Mouse (Mus musculus): ENCODE results near the gene Ostm1. TPM values are rescaled to one million over a fixed set of nuclear protein-coding genes. Genes with fewer than 3 reads are reported as not detected.

The Ostm1 gene
- 10 to 100 TPM; 40.9 to 42.1 TPM for total RNA-seq (2021)

DNA sequence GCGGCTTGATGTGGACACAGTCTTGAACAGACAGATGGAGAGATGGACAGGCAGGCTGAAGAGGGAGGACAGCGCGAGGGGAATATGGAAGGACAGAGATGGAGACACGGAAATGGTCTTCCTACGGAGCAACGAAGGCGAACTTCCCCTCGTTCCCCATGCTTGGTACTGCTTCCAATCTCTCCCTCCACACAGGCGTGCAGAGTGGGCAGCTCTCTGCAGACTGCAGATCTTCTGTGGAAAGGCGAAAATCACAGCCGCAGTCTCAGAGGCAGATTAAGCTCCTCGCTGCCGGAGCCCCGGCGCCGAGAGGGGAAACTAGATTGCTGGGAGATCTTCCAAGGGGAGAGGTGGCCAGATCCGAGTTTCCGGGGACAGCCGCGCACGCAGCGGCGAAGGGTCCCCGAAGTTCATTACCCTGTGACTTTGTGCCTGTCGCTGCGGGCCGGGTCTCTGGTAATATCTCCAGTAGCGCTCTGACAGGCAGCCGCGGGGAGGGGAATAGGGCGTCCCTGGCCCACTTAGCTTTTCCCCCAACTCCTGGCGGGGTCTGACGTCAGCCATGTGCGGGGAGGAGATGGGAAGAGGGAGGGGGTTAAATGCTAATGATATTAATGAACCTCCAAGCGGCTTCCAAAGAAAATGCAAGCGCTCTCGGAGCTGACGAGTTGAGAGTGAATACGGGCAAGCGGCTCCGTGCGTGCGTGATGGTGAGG is at the start of gene Ostm1, which contains the start of gene Nr2e1:
TSS of gene Ostm1 (plus strand) at position 666 of the 716 bp plus-strand sequence.
TSS of gene Nr2e1 (minus strand) at position 476 of the 716 bp plus-strand sequence.
- intact Hi-C loops (cut with DNase I): loop anchor here (2.0 to 5.0 kb wide), 2 partner anchors 51 to 166 kb away; no protein-coding TSS in a partner anchor
- peak; percentile 69 to 72 for DNase-seq (ENCODE audit: extremely low spot score in 1 of 2, low spot score in 2 of 2)

DNA sequence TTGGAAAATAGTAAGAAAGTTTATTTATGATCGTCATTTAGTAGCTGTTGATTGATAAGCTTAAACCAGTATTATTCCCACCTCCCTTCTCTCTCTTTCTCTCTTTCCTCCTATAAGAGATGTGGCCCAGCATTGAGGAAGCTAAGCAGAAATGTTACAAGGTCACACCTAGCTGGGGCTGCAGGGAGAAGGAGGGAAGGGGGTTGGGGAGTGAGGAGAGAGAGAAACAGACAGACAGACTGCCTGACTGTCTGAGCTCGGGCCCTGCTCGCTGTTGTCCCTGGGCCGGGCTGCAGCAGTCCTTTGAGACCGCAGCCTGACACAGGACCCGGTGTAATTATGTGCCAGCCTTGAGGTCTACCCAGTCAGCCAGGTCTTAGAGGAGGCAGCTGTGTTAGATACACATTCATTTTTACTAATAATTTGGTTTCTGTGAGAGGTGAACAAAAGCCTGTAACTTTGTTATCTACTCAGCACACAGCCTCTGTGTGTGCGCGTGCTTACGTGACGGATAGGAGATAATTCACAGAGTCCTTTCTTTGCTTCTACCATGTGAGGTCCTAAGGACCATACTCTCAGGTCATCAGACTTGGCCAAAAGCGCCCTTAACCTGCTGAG is 49.7 kb upstream of the Ostm1 start:
- intact Hi-C loops (cut with DNase I): no loop called here

DNA sequence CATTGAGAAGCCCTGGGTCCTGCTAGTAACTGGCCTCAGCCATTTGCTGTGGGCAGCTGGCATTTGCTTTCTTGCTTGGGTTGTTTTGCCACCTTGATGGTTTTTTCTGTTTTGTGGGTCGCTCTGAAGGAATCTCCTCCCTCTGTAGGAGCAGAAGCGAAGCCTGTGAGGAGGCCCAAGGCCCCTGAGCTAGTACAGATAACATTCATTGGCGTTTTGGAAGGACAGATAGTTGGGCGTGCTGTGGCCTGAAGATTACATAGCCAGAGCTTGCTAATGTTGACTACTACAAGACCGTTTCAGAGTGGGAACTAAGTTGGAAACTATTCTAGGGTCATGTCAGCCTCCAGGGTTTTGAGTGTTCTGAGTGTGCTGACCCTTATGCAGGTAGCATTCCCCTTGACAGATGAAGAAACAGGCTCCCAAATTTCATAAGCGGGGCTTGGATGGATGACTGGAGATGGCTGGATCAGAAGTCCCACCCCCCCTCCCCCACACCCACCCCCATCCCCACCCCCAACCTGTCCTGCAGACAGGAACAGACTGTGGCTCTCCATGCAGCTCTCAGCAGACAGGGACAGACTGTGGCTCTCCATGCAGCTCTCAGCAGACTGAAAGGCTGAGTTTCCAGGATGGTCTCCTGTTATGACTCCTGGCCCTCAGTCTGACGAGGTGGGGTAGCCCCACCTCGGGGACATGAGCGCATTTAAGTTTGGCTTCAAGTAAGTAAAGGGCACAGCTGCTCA is 45.9 kb upstream of the Ostm1 start:
- DNase-seq (ENCODE audit: extremely low spot score in 1 of 2, low spot score in 2 of 2): no peak
- intact Hi-C loops (cut with DNase I): no loop called here

More for the DNA sequence above, 49.7 kb upstream of the Ostm1 start:
- no peak for DNase-seq (ENCODE audit: extremely low spot score in 1 of 2, low spot score in 2 of 2)

DNA sequence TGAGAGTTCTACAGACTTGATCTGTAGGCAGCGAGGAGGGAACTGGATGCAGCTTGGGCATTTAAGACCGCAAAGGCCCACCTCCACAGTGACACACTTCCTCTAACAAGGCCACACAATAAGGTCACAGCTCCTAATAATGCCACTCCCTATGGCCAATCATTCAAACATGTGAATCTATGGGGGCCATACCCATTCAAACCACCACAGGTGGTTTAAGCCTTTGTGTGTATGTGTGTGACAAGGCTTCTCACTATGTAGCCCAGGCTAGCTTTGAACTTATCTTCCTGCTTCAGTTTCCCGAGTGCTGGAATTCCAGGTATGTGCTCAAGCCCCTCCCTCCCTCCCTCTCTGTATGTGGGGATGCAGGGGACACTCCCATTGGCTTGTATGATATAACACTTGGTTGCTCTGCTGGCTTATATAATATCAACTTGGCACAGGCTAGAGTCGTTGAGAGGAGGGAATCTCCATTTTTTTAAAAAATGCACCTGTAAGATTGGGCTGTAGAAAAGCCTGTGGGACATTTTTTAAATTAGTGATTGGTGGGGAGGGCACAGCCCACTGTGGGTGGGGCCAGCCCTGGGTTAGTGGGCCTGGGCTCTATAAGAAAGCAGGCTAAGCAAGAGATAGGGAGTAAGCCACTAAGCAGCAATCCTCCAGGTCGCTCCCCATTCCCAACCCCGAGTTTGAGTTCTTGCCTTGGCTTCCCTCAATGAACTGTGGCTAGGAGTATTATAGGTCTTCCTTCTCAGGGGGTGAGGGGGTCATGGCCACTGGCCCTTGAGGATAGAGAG is 37.7 kb upstream of the Ostm1 start:
- no peak for DNase-seq (ENCODE audit: extremely low spot score in 1 of 2, low spot score in 2 of 2)
- intact Hi-C loops (cut with DNase I): no loop called here

DNA sequence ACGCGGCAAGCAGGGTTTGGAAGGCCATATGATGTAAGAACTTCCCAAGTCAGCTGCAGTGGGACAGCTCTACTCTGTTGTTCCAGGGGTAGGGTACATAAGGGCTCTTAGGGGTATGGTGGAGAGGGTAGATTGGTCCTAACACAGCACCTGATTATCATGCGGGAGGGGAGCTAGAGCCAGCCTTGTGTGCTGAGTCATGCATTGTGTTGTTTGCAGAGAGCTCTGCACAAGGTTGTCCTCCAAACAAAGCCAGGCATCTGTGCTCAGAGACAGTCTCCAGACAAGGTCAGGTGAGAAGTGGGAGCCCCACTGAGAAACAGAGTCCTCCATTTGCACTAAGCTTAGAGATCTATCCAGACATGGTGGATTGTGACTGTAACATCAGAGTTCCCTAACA is 37.1 kb upstream of the Ostm1 start:
- intact Hi-C loops (cut with DNase I): no loop called here
- DNase-seq (ENCODE audit: extremely low spot score in 1 of 2, low spot score in 2 of 2): no peak

DNA sequence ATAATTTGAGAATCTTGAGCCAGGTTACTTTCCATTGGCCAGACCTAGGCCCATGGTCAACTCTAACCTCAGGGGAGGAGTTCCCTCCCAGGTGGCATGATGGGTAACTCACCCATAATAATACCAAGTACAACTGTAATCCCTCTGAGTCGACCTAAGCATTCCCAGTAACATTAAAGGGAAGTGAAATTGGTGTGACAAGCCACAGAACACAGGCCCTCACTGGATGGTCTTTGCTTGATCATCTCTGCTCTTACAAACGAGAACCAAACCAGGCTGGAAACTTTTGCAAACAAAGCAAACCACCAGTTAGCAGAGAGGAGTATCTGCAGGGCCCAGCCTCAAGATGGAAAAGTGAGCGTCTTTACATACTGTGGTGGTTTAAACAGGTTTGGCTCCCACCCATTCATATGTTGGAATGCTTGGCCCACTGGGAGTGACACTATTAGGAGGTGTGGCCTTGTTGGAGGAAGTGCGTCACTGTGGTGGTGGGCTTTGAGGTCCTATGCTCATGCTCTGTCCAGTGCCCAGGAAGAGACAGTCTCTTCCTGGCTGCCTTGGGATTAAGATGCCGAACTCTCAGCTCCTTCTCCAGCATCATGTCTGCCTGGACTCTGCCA is 23.9 kb upstream of the Ostm1 start:
- intact Hi-C loops (cut with DNase I): no loop called here
- no peak for DNase-seq (ENCODE audit: extremely low spot score in 1 of 2, low spot score in 2 of 2)

DNA sequence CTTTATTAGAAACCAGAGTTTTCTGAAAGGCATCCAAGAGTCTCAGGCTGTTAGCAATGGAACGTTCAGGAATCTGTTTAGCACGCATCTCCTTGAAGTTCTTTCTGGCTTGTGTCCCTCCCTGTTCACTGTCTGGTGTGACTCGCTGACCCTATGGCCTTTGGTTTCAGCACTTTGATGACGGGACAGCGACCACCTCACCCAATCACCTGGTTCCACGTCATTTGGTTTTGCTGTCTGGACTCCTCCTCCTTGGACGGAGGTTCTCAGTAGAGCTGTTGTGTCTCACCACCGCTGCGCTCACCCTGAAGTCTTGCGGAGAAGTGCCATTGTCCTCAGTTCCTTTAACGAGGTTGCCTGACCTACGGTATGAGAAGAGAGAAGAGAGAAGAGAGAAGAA is 21.4 kb upstream of the Ostm1 start:
- DNase-seq (ENCODE audit: extremely low spot score in 1 of 2, low spot score in 2 of 2): peak in 1 of 2 experiments; percentile 35
- intact Hi-C loops (cut with DNase I): no loop called here

DNA sequence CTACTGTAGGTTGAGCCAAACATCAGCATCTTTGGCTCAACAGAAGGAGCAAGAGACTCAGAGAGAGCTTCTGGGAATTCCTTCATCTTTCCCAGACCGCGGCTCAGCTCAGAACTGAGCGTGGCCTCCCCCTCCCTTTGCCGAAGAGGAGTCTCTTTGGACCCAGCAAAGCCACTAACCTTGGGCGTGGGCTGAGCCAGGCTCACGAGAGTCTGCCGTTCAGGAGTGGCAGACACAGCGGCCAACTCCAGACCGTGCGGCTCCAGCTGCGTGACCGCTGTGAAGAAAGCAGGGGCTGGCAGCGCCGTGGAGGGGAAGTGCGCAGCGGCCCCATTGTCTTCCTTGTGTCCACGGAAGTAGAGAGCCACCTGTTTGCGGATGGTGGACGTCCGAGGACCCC is 11.1 kb upstream of the Ostm1 start:
- DNase-seq (ENCODE audit: extremely low spot score in 1 of 2, low spot score in 2 of 2): peak in 1 of 2 experiments; percentile 33
- intact Hi-C loops (cut with DNase I): no loop called here

DNA sequence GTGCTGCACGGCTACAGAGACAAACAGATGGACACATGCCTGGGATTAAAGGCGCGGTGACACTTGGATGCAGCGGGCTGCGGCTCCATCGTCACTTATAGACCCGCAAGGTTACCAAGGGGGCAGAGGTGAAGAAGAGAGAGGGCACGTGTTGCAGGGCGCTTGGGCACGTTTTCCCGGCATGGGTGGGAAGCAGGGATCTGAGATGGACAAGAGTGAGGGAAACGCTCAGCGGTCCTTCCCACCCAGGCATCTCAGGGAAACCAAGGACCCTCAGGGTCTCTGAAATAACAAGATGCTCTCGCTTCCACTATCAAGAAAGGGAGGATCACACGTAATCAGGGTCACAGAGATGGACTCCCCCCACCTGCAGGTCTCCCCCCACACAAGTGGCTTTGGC is 10.7 kb upstream of the Ostm1 start:
- DNase-seq (ENCODE audit: extremely low spot score in 1 of 2, low spot score in 2 of 2): no peak
- intact Hi-C loops (cut with DNase I): no loop called here

DNA sequence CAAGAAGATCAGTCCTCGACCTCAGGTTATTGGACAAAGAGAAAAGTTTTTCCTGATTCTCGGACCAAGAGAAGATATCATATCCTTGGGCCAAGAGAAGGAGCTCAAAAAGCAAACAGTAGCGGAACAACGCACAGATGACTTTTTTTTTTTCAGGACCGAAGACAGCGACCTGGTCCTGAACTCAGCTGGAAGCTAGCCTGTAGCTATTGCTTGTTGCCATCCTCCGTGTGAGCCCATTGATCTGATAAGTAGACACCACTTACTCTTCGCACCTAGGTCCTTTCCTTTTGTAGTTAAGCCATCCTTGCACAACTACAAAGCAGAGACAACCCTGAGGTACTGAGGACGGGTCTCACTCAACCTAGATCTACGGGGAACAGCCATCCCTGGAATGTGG is 9.0 kb upstream of the Ostm1 start:
- DNase-seq (ENCODE audit: extremely low spot score in 1 of 2, low spot score in 2 of 2): no peak
- intact Hi-C loops (cut with DNase I): no loop called here

DNA sequence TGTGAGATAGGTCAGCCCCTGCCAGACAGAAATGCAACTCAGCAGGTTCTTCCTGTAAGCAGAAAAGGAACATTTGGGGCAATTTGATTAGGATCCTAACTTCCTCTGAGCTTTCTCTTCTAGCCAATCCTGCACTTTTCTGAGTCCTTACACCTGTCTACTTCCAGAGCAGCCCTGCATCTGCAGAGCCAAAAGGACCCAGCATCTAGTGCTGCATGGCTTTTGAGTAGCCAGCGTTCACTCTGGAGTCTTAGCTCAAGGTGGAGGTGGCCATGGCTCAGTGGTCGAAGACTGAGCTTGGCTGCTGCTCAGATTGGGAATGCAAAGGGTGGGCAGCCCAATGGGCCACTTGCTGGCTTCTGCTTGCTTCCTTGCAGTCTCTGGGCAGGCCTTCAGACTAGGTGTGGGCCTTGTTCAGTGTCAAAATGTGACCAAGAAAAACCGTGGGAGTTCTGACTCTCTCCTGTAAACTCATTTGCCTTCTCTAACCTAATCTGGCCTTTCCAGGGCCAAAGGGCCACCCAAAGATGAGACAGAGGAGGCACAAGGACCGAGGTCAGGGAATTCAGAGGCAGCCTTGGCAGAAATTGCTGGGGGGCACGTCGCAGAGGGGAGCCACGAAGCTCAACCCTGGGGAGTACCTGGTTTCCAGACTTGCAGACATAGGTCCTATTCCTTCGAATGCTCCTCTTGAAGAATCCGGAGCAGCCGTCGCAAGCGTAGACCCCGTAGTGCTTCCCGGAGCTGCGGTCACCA is 5.9 kb upstream of the Ostm1 start:
- intact Hi-C loops (cut with DNase I): no loop called here
- no peak for DNase-seq (ENCODE audit: extremely low spot score in 1 of 2, low spot score in 2 of 2)

DNA sequence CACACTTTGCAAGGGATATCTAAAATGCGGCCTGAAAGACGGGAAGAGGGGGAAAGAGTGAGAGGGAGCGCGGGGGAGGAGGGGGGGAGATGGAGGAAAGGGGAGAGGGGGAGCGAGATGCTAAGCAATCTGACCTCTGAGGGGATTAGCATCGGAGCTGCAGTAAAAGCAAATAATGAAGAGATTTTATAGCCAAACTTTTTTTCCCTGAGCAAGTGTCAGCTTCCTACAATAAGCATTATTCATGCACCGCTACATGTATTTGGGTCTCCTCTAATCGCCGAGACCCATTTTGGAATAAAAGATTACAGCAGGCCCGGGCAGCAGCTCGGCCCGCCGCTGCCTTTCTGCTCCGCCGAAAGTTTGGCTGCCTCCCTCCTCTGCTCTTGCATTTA is 5.3 kb upstream of the Ostm1 start:
- no peak for DNase-seq (ENCODE audit: extremely low spot score in 1 of 2, low spot score in 2 of 2)
- intact Hi-C loops (cut with DNase I): no loop called here

DNA sequence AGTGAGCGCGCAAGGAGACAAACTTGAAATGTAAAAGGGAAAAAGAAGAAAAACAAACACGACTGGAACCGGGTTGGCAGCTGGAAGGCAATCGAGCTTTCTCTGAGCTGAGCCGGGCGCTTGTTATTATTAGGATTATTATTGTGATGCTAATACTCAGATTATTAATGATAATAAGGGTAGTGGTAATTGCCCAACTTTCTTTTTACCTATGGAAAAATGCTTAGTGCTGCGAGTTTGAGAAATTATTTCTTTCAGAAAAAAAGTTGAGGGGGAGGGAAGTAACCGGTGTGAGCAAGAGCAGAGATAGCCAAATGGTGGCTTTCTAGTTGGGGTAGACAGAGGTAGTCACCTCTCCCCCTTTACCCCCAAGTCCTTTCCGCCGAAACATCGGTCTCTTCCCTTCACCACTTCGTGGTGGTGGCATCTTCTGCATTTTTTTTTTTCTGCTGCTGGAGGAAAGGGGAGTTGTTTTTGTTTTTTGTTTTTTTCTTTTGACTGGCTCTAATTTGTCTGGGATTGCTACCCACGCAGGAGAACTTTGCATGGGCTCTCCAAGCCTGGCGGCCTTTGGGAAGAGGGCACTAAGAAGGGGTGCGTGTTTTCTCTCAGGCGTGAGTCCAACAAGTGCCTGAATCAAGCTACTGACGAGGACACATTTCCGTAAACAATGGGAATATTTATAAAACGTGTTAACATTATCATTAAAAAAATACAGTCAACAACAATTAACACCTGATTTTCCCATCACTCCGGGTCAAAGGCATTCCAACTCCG is 4.7 kb upstream of the Ostm1 start:
- DNase-seq (ENCODE audit: extremely low spot score in 1 of 2, low spot score in 2 of 2): no peak
- intact Hi-C loops (cut with DNase I): no loop called here

DNA sequence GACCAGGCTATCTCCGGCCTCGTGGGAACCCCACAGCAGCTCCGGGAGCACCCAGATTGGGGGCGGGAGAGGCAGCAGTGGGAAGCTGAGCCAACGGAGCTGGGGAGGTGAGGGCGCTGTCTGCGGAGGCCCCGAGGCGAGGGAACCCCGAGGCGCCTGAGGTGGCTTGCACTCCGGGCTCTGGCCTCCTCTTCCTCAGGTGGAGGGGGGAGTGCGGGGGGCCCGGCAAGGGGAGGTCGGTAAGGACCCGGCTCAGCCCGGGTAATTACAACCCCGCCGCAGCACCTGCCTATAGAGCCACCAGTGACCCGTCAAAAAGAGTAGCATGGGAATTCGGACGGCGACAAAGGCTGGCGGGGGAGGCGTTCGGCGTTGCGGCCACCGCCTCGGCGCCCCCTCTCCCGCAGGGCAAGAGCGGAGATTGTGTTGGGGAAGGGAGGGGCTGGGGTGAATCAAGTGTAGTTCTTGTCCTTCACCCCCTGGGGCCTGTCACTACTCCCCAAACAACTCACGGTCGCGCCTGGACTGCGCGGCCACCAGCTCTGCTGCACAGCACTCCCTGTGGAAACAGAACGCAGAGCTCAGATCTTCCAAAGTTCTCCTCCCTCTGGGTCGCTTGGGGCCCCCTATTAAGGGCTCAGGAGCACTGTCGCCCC is 4.0 kb upstream of the Ostm1 start:
- no peak for DNase-seq (ENCODE audit: extremely low spot score in 1 of 2, low spot score in 2 of 2)
- intact Hi-C loops (cut with DNase I): loop anchor here (5.0 kb wide), 1 partner anchor 162 kb away; no protein-coding TSS in a partner anchor

DNA sequence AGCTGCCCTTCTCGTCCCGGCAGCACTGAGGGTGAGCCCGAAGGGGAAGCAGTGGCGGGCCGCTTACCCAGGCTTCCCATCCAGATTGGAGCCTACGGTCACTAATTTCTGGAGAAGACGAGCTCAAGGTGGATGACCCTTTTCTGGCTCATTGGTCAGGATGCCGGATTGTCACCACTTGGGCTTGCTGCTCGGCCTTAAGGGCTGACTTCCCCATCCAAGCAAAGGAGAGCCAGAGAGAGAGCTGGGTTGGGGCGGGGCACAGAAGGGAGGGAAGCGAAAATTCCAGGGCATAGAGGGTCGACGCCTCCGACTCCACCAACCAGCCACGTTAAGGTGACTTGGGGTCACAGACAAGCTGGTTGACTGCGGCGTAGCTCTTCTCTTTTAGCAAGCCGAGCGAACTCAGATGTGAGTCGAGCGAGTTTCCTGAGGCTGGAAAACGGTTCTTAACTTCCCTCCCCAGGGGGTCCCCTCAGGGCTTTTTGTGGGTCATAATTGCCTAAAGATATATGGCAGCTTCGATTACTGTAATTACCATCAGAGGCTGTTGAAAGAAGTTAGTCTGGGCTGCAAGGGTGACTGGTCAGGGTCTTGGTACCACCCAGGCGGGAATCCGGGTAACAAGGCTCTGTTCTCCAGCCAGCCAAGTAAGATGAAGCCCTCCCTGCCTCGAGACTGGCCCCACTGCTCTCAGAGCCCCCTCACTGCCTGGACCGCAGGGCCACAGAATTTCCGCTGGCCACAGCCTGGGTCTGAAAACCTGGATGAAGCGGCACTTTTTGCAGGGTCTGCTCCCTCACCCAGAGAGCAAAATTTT is 3.3 kb upstream of the Ostm1 start:
- intact Hi-C loops (cut with DNase I): loop anchor here (5.0 kb wide), 1 partner anchor 163 kb away; no protein-coding TSS in a partner anchor
- DNase-seq (ENCODE audit: extremely low spot score in 1 of 2, low spot score in 2 of 2): no peak

DNA sequence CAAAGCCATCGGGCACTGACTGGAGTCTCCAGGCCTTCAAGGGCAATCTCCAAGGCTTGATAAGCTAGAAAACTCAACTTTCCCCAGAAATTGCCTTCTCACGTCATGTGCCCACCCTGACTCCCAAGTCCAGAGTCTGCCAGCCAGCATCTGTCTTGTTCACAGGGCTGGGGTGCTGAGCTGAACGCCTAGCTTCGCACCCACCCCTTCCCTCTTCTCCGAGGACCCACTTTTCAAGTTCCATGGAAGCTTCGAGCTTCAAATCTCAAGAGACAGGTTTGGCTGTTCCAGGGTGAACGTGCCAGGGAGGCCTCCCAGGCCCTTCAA is 2.7 kb upstream of the Ostm1 start:
- DNase-seq (ENCODE audit: extremely low spot score in 1 of 2, low spot score in 2 of 2): no peak
- intact Hi-C loops (cut with DNase I): loop anchor here (5.0 kb wide), 1 partner anchor 164 kb away; no protein-coding TSS in a partner anchor

Data from left cerebral cortex, postnatal 10 days (tissue).